Mouse (Mus musculus) telencephalon, adult 2 months (tissue): ENCODE results near the gene Sorl1.

Experiments used
- DNase-seq: peaks from one replicate; pipeline ENCODE4 v3.0.0-alpha.2; 2011; ENCODE audit warnings: low read depth, low spot score

The Sorl1 gene

DNA sequence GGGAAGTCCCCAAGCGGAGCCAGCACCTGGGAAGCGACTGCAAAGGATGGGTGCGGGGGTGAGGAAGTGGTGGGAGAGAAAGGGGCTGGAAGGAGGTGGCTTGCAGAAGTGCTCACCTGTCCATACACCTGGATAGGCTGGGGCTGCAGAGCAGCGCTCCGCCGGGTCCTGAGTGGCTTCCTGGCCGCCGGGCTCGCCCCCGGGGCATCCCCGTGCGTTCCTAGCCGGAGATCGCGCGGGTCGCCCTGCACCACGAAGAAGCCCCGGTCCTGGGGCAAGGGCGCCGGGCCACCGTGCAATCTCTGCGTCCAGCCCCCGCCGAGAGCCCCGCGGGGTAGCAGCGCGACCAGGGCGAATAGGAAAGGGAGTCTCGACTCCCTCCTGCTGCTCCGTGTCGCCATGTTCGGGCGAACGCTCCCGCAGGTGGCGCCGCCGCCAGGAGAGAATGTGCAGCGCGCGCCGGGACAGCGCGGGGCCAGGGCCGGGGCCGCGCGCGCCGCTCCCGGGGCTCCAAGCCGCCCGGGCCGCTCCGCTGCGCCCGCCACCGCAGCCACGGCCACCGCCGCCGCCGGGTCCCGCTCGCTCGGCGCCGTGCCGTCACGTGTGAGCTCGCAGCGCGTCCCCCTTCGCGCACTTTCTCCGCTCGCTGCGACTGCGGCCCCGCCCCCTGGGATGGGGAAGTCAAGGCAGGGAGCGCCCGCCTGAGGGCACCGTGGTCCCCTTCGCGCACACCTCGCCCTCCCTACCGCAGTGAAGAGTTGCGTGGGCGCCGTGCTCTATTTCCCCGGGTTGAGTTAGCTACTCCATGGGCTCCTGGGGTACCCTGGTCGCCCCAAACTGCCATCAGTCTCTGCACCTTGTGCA lies at the start of gene Sorl1:
Sorl1 (minus strand) TSS at position 585 of the 864 bp plus-strand sequence.
- DNase-seq, result no peak

DNA sequence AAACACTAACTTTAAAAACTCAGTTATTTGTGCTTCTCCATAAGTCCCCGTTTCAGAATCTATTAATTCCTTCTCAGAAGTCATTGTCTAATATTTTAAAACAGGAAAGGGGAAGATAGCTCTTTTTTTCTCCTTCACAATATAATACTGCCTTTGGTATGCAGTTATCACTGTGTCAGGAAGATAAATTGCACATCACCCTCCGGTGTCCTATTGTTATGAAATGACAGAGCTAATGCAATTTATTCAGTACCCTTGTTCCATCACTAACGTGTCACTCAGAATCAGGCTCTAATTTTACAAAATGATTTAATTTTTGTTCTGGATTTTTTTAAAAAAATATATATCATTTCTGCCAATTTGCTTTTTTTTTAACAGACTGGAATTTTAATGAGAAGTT lies 49.7 kb upstream of the Sorl1 start:
- DNase-seq, result no peak

DNA sequence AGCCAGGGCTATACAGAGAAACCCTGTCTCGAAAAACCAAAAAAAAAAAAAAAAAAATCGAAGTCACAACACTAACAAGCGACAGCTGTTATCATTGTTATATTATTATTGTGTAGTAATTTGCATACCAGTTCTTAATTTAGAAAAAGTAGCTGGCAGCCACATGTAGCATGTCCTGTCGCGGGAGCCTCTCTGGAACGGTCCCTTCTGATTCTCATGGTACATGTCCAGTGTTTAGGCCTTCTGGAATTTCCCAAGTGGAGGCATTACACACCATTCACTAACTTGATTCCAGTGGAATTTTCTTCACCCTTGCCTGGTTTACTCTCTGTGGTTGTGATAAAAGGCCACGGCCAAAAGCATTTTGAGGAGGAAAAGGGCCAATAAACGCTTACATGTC lies 45.4 kb upstream of the Sorl1 start:
- DNase-seq, result no peak

DNA sequence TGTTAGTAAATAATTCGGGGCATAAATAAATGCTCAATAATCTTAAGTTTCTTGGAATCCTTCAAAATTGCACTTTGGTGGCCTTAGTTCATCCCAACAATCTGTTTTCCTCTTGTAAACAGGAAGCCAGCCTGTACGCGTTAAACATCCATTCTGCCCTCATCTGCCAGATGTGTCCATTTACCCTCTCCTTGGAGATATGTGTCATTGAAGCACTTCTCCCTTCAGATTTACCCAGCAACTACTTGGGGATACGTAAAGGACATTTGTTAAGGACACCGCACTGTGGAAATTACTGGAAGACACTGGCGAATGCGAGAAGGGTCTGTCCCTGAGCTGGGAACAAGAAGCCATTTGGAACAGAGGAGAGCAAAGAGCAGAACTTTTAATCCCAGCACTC lies 44.9 kb upstream of the Sorl1 start:
- DNase-seq, result no peak

DNA sequence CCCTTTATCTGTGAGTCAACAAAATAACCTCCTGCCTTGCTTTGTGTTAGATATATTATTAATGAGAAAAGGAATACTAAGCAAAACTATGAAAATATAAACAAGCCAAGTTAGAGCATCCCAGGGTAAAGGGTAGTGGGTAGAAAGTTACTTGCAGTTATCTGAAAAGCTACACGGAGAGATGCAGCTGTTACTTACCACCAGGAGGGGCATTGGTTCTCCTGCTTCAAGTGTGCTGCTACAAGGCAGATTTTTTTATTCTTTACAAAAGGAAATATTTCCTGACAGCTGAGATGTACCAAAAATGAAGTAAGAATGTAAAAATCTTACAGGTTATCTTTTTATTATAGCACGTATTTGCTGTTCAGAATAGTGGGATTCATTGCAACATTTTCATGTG lies 40.8 kb upstream of the Sorl1 start:
- DNase-seq, result no peak

DNA sequence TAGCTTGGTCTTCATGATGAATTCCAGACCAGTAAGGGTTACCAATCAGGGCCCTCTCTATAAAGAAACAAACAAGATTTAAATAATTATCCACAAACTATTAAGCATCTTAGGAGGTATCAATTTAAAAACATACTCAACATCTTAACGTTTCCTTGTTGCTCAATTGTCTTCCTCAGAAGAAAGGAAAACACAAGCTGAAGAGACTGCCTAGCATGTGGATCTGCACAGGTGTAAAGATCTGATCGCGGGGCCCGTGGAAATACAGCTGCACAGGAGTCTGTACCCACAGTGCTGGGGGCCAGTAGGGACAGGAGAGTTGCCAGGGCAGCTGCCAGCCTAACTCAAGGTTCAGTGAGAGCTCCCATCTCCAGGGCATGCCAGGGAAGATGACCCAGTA lies 38.9 kb upstream of the Sorl1 start:
- DNase-seq, result no peak

DNA sequence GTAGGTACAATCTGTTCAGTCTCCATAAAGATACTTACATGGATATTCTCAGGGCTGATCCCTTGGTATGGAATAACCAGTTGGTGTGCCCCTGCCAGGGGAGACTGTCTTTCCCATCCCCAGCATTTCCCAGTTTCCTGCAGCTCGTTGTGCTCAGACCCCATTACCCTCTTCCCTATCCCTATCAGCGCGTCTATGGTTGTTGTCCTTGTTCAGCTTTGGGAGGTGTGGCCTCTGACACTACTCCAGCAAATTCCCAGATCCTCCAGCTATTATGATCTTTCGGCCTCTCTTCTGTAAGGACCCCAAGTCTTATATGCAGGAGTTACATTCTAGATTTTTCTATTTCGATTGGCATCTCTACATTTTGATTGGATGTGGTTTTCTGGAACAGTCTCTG lies 35.3 kb upstream of the Sorl1 start:
- no peak for DNase-seq

DNA sequence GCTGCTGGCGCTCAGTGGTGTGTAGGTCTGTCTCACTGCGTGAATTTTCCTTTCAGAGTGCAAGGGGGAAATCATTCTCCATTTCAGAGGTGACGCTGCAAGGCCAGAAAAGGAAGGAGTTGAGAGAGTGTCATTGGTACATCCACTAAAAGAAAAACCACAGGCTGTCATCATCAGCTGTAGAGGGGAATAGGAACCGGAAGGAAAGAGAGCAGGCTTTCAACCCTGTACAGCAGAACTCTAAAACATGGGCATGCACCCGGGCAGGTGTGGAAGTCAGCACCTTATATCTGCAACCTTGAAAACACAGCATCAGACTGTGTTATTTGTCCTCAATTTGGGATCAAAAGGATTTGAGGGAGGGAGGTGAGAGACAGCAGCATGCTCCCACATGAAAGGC lies 34.6 kb upstream of the Sorl1 start:
- DNase-seq, result no peak

DNA sequence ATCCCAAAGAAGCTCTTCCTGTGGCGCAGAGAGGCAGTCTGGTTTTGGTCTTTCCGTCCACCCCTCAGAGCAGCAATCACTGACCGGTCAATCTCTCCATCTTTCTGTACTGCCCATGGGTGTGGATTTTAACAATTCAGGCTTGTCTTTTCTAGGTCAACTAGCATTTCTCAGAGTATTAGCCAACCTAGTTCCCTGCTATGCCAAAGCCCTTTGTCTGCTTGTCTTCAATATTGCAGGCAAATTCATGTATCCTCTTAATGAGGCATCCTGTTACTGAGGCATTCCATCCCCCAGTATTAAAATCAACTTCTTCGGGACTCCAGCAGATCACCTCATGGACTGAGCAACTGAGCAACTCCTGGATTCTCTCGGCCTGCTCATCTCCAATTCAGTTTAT lies 33.9 kb upstream of the Sorl1 start:
- no peak for DNase-seq

DNA sequence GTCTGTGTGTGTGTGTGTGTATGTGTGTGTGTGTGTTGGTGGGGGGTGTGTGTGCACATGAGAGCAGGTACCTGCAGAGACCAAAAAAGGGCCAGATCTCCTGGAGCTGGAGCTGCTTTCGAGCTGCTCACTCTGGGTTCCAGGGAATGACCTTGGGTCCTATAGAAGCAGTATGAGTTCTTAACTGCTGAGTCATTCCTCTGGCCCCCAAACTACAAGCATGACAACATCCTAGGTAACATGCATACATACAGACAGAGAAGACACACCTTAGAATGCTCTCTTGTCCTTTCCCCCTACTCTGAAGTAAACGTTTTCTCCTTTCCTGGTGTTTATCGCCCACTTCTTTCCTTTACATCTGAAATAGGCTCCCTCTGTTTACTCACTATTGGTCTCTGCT lies 32.5 kb upstream of the Sorl1 start:
- no peak for DNase-seq

DNA sequence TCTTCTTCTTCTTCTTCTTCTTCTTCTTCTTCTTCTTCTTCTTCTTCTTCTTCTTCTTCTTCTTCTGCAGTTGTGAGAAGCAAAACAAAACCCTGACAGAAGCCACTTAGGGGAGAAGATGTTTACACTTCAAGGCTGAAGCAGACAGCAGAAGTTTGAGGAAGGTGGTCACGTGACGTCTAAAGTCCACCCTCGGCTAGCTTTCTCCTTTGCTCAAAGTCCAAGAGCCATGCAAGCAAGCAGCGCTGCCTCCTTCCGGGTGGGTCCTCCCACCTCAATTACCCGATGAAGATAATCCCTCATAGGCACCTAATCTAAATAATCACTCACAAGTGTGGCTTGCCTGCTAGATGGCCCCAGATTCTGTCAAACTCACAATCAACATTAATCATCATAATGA lies 30.6 kb upstream of the Sorl1 start:
- DNase-seq, result no peak

DNA sequence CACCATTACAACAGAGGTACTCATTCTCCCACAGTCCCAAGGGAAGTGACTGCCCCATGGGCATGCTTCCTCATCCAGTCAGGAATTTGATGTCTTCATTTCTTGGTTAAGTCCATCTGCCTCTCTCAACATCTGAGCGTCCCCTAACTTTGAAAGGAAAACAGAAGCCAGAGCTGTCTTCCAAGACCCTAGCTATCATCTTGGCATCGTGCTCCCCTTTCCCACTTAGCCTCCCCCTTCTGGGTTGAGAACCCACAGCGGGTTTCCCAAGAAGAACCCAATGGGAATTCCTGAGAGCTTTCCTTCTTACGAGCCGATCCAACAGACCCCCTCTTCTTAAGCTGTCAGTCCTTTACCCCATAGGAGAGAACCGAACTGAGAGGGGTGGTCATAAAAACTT lies 24.7 kb upstream of the Sorl1 start:
- DNase-seq, result no peak

DNA sequence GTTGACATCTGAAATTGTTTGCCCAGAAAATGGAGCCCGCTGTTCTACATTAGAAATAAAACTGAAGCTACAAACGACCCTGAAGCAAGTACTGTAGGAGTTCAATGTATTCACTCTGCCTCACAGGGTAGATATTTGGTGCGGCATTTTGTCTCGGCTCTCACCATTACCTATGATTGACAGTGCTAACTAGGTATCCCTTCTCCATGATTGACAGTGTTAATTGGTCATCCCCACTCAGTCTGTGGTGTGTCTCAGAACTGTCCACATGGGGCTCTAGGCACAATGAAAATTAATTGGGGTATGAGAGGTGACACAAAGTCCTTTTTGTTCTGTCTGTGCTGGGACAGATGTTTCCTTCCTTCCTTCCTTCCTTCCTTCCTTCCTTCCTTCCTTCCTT lies 23.9 kb upstream of the Sorl1 start:
- DNase-seq, result no peak

DNA sequence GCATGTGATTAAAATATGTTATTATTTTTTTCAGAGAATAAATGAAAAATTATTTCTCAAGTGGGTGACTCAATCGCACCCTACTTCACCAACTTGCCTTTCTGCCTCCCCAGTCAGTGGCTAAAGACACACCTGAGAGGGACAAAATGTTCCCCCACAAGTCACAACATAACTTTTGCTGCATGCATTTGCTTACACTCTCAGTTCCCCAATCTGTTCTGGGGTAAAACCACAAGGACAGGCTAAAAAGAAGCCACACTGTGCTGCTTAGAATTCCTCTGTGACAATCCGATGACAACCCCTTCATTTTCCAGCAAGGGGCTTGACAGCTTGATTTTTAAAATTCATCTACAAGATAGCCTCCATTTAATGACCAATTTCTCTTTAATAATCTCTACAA lies 22.4 kb upstream of the Sorl1 start:
- DNase-seq, result no peak

DNA sequence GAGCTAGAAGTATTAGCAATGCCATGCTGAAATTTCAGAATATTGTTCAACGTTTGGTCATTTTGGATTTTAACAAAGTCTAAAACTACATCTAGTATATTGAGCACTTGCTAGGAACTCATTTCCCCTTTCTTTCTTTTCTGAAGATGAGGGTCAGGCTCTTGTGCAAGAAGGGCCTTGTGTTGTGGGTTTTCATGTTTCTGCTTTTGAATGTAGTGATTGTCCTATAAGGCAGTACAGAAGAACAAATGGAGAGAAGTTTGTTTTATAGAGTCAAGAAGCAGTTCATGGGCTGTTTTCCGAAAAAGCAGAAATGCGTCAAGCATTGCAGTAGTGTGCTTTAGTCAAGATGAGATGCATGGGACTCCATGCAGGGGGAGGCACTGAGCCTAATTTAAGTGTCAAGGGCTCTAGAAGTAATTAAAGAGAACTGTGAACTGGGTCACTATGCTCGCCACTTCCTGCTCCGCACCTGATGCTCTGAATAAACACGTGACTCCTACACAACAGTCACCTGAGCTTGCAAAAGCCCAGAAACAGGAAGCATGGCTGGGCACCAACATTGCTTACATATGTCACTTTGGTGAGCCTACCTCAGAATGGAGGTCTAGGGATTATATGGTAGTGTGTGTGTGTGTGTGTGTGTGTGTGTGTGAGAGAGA lies 17.6 kb upstream of the Sorl1 start:
- no peak for DNase-seq

DNA sequence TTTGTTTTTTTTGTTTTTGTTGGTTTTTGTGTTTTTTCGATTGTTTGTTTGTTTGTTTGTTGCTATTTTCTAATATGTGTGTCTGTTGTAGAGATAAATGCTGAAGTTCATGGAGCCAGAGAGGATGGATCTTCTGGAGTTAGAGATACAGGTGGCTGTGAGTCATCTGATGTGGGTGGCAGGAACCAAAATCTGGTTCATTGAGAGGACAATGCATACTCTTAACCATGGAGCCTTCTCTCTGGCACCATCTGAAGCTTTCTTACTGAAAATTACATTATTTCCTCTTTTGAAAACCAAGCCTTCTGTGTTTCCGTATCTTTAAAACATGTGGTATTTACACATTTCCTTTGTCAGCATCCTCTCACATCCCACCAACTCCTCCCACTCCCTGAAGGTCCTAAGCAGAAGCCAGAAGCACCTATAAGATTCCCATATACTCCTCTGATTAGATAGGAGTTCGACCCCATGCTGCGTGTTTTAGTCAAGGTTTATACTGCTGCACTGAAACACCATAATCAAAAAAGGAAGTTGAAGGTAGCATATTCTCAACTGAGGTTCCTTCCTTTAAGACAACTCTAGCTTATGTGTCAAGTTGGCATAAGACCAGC lies 14.3 kb upstream of the Sorl1 start:
- peak; percentile 72 for DNase-seq

DNA sequence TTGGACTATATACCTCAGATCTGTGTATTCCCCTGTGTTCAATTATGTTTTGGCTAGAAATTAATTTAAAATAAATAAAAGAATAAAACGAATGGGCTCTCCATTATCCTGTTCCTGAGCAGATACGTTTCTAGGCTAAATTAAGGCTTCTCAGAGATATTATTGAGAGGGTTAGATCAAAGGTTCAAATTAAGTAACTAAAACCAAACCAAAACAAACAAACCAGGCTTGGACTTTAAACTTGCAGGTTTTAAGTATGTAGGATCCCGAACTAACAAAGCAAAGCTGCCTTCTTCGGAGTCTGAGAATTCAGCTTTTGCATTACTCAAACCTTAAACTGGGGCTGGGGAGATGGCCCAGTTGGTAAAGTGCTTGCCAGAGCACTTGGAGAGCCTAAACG lies 13.5 kb upstream of the Sorl1 start:
- DNase-seq, result no peak

DNA sequence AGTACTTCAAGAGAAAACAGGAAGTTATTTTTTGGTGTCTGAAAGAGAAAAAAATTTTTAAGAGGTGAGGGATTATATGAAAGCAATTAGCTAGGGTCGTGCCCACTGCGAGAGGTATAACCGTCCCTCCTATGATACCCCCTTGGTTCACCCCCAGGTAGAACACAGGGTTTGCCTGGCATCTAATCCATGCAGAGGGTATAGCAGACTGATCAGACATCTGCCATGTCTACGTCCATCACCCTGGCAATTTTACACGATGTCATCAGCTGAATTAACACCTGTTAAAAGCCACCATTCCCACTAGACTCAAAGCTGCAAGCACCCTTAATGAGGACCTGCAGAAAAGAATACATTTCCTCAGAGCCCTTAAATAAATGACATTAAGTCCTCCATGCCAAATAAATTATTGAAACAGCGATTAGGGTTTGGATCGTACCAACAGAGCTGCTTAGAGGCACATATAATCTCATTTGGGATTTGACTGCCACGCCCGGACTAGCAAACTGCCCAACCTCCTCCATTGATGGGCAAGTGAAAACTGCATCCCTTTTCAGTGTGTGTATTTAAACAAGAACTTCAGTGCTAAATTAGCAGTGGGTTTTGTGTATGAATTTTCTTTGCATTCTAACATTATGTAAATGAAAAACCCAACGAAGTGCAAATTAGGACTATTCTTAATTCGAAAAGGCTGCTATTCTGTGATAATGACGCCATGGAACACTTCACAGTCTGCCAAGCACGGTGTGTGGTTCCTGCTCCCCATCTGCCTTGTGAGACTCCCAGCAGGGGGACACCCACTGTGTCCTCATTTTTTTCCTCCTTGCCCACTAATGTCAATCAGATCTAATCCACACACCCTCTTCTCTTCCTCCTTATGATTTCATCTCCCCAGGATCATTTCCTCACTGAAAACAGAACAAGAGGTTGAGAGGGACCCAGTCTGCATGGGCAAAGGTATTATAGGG lies 7.0 kb upstream of the Sorl1 start:
- DNase-seq, result peak; percentile 81

DNA sequence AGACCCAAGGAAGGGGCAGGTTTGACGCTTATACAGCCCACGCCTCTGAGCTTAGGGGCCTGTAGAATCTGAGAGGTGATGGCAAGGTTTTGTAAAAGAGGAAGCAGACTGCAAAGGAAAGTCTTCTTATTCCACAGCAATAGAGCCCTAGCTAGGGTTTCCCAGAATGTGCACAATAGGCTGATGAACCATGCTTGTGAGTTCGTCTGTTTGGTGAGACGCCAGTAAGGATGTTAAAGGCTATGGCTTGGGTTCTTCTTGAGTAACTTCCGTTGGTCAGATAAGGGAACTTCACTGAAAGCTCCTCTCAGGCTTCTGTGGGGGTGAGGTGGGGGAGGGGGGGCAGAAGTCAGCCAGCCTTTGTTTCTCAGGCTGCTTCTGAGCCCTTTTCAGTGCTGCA lies 3.9 kb upstream of the Sorl1 start:
- DNase-seq, result no peak

DNA sequence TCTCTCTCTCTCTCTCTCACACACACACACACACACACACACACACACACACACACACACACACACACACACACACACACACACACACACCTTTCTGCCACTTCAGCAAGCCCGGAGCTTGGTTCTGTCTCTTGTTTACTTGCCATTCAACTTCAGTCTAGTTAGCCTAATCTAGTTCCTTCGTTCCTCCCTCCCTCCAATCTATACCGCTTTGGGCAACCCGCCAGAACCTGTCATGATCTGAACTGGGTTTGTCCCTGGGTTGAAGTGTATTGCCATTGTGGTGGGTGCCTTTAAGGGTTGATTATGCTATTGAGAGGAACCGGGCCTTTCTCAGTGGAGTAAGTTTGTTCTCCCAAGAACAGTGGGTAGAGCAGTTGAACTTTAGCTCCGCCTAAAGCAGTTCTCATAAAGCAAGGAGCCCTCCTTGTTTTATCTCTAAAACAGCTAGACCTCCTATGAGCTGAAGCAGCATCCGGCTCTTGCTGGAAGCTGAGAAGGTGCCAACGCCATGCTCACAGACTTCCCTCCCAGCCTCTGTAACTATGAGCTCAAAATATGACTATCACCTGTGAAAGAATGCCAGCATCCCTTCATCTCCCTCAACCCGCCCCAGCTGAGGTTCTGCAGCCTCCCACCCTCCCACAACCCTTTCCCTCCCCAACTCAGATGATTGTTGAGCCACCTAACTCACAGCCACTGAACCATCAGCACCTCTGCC lies 1.3 kb upstream of the Sorl1 start:
- DNase-seq, result no peak

DNA sequence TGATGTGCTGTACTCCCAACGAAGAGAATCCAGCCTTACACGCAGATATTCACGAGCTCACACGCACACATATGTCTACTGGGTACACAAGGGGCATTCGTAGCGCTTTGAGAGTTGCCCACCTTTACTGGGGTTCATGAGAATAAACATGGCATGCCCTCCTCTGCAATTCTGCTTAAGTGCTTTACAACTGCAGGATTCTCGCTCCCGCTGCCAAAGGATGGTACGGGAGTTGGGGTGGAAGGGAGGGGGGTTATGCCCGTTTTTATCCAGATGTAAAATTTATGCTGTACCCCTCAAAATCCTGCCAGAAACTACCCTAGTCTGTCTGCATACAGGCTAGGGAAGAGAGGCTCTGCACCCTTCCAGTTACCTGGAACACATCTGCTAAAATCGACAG lies 893 bp downstream of the Sorl1 start:
- DNase-seq, result no peak
